Mouse (Mus musculus) ES-E14 (cell line): Measurements from ENCODE around the gene Ppp6r2.

Experiments used
- CHD2 ChIP-seq: IDR thresholded peaks from 2 replicates; pipeline ENCODE4 v1.6.1; 2014; ENCODE audit warnings: mild to moderate bottlenecking, low read depth, low read length, inconsistent platforms
- HCFC1 ChIP-seq: IDR thresholded peaks from 2 replicates; pipeline ENCODE4 v1.6.1; 2012; ENCODE audit warnings: low read length, inconsistent platforms, borderline replicate concordance; ENCODE audit not compliant: insufficient read depth
- MAFK ChIP-seq: IDR thresholded peaks from 2 replicates; pipeline ENCODE4 v1.6.1; 2014; ENCODE audit warnings: mild to moderate bottlenecking, low read depth, low read length, inconsistent platforms; ENCODE audit not compliant: insufficient read depth
- ZC3H11A ChIP-seq: IDR thresholded peaks from 2 replicates; pipeline ENCODE4 v1.6.1; 2012; ENCODE audit warnings: low read depth, mild to moderate bottlenecking, inconsistent platforms, low read length, borderline replicate concordance
- ZNF384 ChIP-seq: IDR thresholded peaks from 2 replicates; pipeline ENCODE4 v1.6.1; 2012; ENCODE audit warnings: low read depth, low read length, inconsistent platforms

GRCm38 (mm10) chr15:89184141-89184936, 27.0 kb upstream of the Ppp6r2 start:
- TF ChIP-seq ZNF384 (no peak), MAFK (no peak), HCFC1 (no peak), CHD2 (no peak), ZC3H11A (no peak)
